9 mouse cellular contexts compared by ENCODE assay signal in the genomic region with DNA sequence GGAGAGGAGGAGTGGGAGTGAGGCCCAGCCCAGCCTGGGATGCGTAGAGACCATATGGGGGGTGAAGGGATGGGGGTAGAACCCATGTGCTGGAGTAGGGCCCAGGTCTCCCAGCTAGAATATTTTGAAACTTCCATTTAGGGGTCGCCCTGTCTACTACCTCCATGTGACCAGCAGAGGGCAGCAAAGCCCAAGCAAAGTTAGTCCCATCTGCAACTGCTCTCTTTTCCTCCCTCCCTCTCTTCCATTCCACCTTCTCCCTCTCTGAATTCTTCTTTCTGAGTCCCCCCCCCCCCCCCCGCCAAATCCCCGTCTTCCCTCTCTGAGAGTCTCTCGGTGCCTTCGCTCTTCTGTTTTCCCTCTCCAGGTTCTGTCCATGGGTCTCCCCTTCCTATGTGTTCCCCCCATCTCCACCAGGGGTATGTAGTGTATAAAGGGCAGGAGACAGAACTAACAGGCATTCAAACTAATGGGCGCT. TPM values are rescaled to one million over a fixed set of nuclear protein-coding genes. Genes with fewer than 3 reads are reported as not detected.
A peak's percentile ranks its signal among the peaks of the same experiment; 100 is the strongest.
DNase-seq lines count a peak whose midpoint lies in the region; ATAC-seq and TF ChIP-seq lines count a peak whose summit lies in the region.
"Had no signal": no experiment of that assay in that cellular context is flagged by ENCODE, and none has a peak within 500 bp of the region (broad histone marks: within the 10 kb centered on the region; RNA-seq: fewer than 3 reads in every experiment).

No protein-coding gene starts in this region.

- no peak for TF ChIP-seq POLR2A in heart, adult 2 months (IDR thresholded peaks at IDR 0.05; ENCODE audit: insufficient read depth, low read depth, low read length)

- ATAC-seq in heart, embryonic 14.5 days (ENCODE audit: insufficient number of reproducible peaks, insufficient read depth, low FRiP score, low read depth), result no peak
- peak; percentile 73 for ATAC-seq in megakaryocyte, adult 5-6 weeks (ENCODE audit: poor library complexity, severe bottlenecking)

- peak overlapping the region; percentile 29; the same call in 1 of the 2 replicates for H3K4me2 ChIP-seq in heart, embryonic 14.5 days (ENCODE audit: low read length)

- H3K4me1 ChIP-seq in heart, adult 2 months (ENCODE audit: control insufficient read depth, insufficient read depth, low read length), result no peaks in the 10 kb centered on the region
- no peaks in the 10 kb centered on the region for H3K4me1 ChIP-seq in heart, embryonic 14.5 days (ENCODE audit: control insufficient read depth in 2 of 2, insufficient read depth in 2 of 2, low read length in 2 of 2)

- no peaks in the 10 kb centered on the region for H3K79me2 ChIP-seq in heart, adult 2 months (replicated peaks; ENCODE audit: control insufficient read depth, insufficient read depth, low read length)

- 10% methylated on average over 7 of the region's 7 CpGs for WGBS in heart, adult 2 months
- WGBS in heart, embryonic 14.5 days, result 13% methylated on average over 6 of the region's 7 CpGs

- intact Hi-C loops in heart, adult 2 months (cut with DNase I), result loop anchor here (1.0 to 5.0 kb wide), 2 partner anchors 138 to 306 kb away; no protein-coding TSS in a partner anchor

- peak; percentile 79 for TF ChIP-seq CTCF in heart, adult 2 months (IDR thresholded peaks at IDR 0.05)

- no peaks in the 10 kb centered on the region for H3K27me3 ChIP-seq in heart, adult 2 months (ENCODE audit: control insufficient read depth, insufficient read depth, low read length)
- no peaks in the 10 kb centered on the region for H3K27me3 ChIP-seq in heart, embryonic 14.5 days (ENCODE audit: control insufficient read depth, insufficient read depth, low read length)

- H3K36me3 ChIP-seq in heart, adult 2 months (ENCODE audit: control insufficient read depth, insufficient read depth, low read length), result no peaks in the 10 kb centered on the region
- H3K36me3 ChIP-seq in heart, embryonic 14.5 days (ENCODE audit: control insufficient read depth, insufficient read depth, low read length), result no peaks in the 10 kb centered on the region

- H3K9me3 ChIP-seq in heart, embryonic 14.5 days (ENCODE audit: control insufficient read depth, low read length), result no peaks in the 10 kb centered on the region

- H3K9ac ChIP-seq in heart, adult 2 months (ENCODE audit: low read depth, low read length), result no peak overlapping the region
- H3K9ac ChIP-seq in heart, embryonic 14.5 days (ENCODE audit: low read length), result no peak overlapping the region

- no peak overlapping the region for H3K27ac ChIP-seq in heart, adult 2 months
- no peak overlapping the region for H3K27ac ChIP-seq in heart, embryonic 14.5 days (replicated peaks in 1 of 2; ENCODE audit: control insufficient read depth in 1 of 2, insufficient read depth in 1 of 2, low read depth in 2 of 2, low read length in 2 of 2)

- no peak overlapping the region for H3K4me3 ChIP-seq in heart, adult 2 months
- H3K4me3 ChIP-seq in heart, embryonic 14.5 days (ENCODE audit: control insufficient read depth in 1 of 2, insufficient read depth in 1 of 2, low read depth in 1 of 2, low read length in 2 of 2), result no peak overlapping the region

- TF ChIP-seq EP300 in heart, adult 2 months (IDR thresholded peaks at IDR 0.05; ENCODE audit: insufficient read depth, low read depth, low read length), result peak; percentile 82; the same call in 1 of the 2 replicates

- DNase-seq in heart, adult 2 months, result peak; percentile 30 to 56
- no peak for DNase-seq in heart, adult 11 months
- peak; percentile 67 for DNase-seq in R1 (ENCODE audit: low read depth, low spot score)
- peak; percentile 87 for DNase-seq in embryo, embryonic 10.5 days (ENCODE audit: low spot score)
- DNase-seq in kidney, postnatal 10 days, result peak; percentile 83
- peak; percentile 85 for DNase-seq in right cerebral cortex, postnatal 4 days

RNA-seq across cellular contexts. Expression of a gene that starts 20.4 kb away (rescaled TPM):
- not detected for total RNA-seq in heart, adult 2 months (2021)
- not detected in 2 replicates for polyA plus RNA-seq in heart, adult 2 months (2012; rRNA removed)
- polyA plus RNA-seq in heart, embryonic 14.5 days (2014; fragmentation: Nextera tagmentation; extraction: Ambion mirVana), result not detected in 2 replicates
- total RNA-seq in megakaryocyte, adult 5-6 weeks (2015), result not detected in 2 replicates
- total RNA-seq in megakaryocyte, adult 5-6 weeks (2017), result not detected in 2 replicates
- total RNA-seq: adrenal gland, postnatal 4 days had no signal
